In genomic region chr13:94178401-94179040, GRCm38 (mm10) we compare ENCODE assay signal across 9 mouse cellular contexts.
DNase-seq lines count a peak whose midpoint lies in the region; ATAC-seq and TF ChIP-seq lines count a peak whose summit lies in the region.
"Had no signal": no experiment of that assay in that cellular context is flagged by ENCODE, and none has a peak within 500 bp of the region (broad histone marks: within the 10 kb centered on the region; RNA-seq: fewer than 3 reads in every experiment).

No protein-coding gene starts in this region.

- H3K4me1 ChIP-seq in forebrain, postnatal 0 days (ENCODE audit: insufficient read depth), result peaks cover 7% of the 10 kb centered on the region; the same call in 1 of the 2 replicates
- H3K4me1 ChIP-seq in hindbrain, embryonic 11.5 days (replicated peaks; ENCODE audit: control insufficient read depth, insufficient read depth, low read length), result peaks cover 2% of the 10 kb centered on the region
- peaks cover 51% of the 10 kb centered on the region for H3K4me1 ChIP-seq in limb, embryonic 10.5 days

- peaks cover 41% of the 10 kb centered on the region for H3K36me3 ChIP-seq in C2C12 (ENCODE audit: control insufficient read depth, insufficient read depth)
- H3K36me3 ChIP-seq in forebrain, postnatal 0 days (ENCODE audit: insufficient read depth), result no peaks in the 10 kb centered on the region
- H3K36me3 ChIP-seq in hindbrain, embryonic 11.5 days (ENCODE audit: control insufficient read depth, insufficient read depth, low read length), result no peaks in the 10 kb centered on the region
- H3K36me3 ChIP-seq in limb, embryonic 10.5 days, result peaks cover 39% of the 10 kb centered on the region
- H3K36me3 ChIP-seq: liver, embryonic 13.5 days had no signal

- H3K27me3 ChIP-seq in C2C12 (ENCODE audit: control insufficient read depth, insufficient read depth, insufficient read length), result no peaks in the 10 kb centered on the region
- H3K27me3 ChIP-seq in forebrain, postnatal 0 days (ENCODE audit: insufficient read depth, low read length), result no peaks in the 10 kb centered on the region
- H3K27me3 ChIP-seq in hindbrain, embryonic 11.5 days (ENCODE audit: control insufficient read depth, insufficient read depth, low read length), result peaks cover 11% of the 10 kb centered on the region; the same call in 1 of the 2 replicates
- peaks cover 18% of the 10 kb centered on the region for H3K27me3 ChIP-seq in limb, embryonic 10.5 days (ENCODE audit: low read depth, poor library complexity, severe bottlenecking)

- peak overlapping the region; percentile 13 for H3ac ChIP-seq in C2C12 (ENCODE audit: control insufficient read depth, insufficient read length, low read depth)

- ATAC-seq in forebrain, postnatal 0 days, result peak; percentile 89
- ATAC-seq in hindbrain, embryonic 11.5 days (ENCODE audit: low FRiP score), result peak; percentile 41; the same call in 1 of the 2 replicates
- ATAC-seq in activated CD4-positive, CD25-positive, alpha-beta regulatory T cell, adult 4 months, result no peak

- peak overlapping the region; percentile 36 for H3K27ac ChIP-seq in forebrain, postnatal 0 days (ENCODE audit: low read depth, low read length)
- H3K27ac ChIP-seq in hindbrain, embryonic 11.5 days (ENCODE audit: low read depth, low read length), result no peak overlapping the region
- H3K27ac ChIP-seq in limb, embryonic 10.5 days, result 0 out of 2 replicates have a peak overlapping the region, but pooled peaks have one; percentile 12
- H3K27ac ChIP-seq: liver, embryonic 13.5 days had no signal

- H3K4me2 ChIP-seq in forebrain, postnatal 0 days (ENCODE audit: low read depth), result no peak overlapping the region
- H3K4me2 ChIP-seq in hindbrain, embryonic 11.5 days (replicated peaks; ENCODE audit: low read depth, low read length), result no peak overlapping the region
- H3K4me2 ChIP-seq: liver, embryonic 13.5 days had no signal

- WGBS in forebrain, postnatal 0 days, result 35% methylated on average over 11 of the region's 11 CpGs
- WGBS in hindbrain, embryonic 11.5 days, result 72% methylated on average over 11 of the region's 11 CpGs
- WGBS in limb, embryonic 10.5 days, result 82% methylated on average over 11 of the region's 11 CpGs

- TF ChIP-seq POLR2A in brain, embryonic 14.5 days (IDR thresholded peaks at IDR 0.05; ENCODE audit: borderline replicate concordance, extremely low read depth, insufficient read depth, insufficient read length, poor library complexity, severe bottlenecking), result no peak

- H3K4me3 ChIP-seq in C2C12 (ENCODE audit: insufficient read depth, poor library complexity, severe bottlenecking), result no peak overlapping the region
- H3K4me3 ChIP-seq in forebrain, postnatal 0 days (ENCODE audit: low read depth, low read length), result no peak overlapping the region
- no peak overlapping the region for H3K4me3 ChIP-seq in hindbrain, embryonic 11.5 days (ENCODE audit: low read depth, low read length)
- no peak overlapping the region for H3K4me3 ChIP-seq in limb, embryonic 10.5 days
- H3K4me3 ChIP-seq: liver, embryonic 13.5 days had no signal

- H3K79me2 ChIP-seq in C2C12 (ENCODE audit: control insufficient read depth, insufficient read depth), result peaks cover 66% of the 10 kb centered on the region

- peak; percentile 92 for DNase-seq in brain, embryonic 14.5 days (ENCODE audit: low read depth)
- DNase-seq in forebrain, postnatal 0 days, result peak; percentile 92
- DNase-seq in hindbrain, embryonic 11.5 days (ENCODE audit: low spot score), result no peak
- no peak for DNase-seq in limb, embryonic 10.5 days (ENCODE audit: low spot score)
- peak; percentile 31 for DNase-seq in right cerebral cortex, postnatal 4 days
- DNase-seq in spleen, postnatal 10 days (ENCODE audit: low spot score in 2 of 2), result no peak
- DNase-seq: liver, embryonic 13.5 days had no signal

- no peaks in the 10 kb centered on the region for H3K9me3 ChIP-seq in forebrain, postnatal 0 days (ENCODE audit: low read length)
- no peaks in the 10 kb centered on the region for H3K9me3 ChIP-seq in hindbrain, embryonic 11.5 days (ENCODE audit: control insufficient read depth, low read length)
- no peaks in the 10 kb centered on the region for H3K9me3 ChIP-seq in limb, embryonic 10.5 days (replicated peaks)
- H3K9me3 ChIP-seq: liver, embryonic 13.5 days had no signal

- TF ChIP-seq CTCF in C2C12 (IDR thresholded peaks at IDR 0.05; ENCODE audit: control insufficient read depth, insufficient read depth, insufficient read length), result no peak
- no peak for TF ChIP-seq CTCF in brain, embryonic 14.5 days (IDR thresholded peaks at IDR 0.05; ENCODE audit: borderline replicate concordance, extremely low read depth, insufficient read depth, insufficient read length)
- no peak for TF ChIP-seq CTCF in forebrain, postnatal 0 days (IDR thresholded peaks at IDR 0.05; ENCODE audit: low read depth)

- no peak overlapping the region for H3K9ac ChIP-seq in forebrain, postnatal 0 days
- H3K9ac ChIP-seq in hindbrain, embryonic 11.5 days (ENCODE audit: low read depth, low read length), result no peak overlapping the region
- H3K9ac ChIP-seq: liver, embryonic 13.5 days had no signal

- peaks cover 6% of the 10 kb centered on the region for H3K79me3 ChIP-seq in C2C12 (ENCODE audit: low read depth)

TF ChIP-seq in C2C12, 6 proteins besides CTCF, POLR2A, EP300 and RAD21:
- TF ChIP-seq MAX (IDR thresholded peaks at IDR 0.05), result peak; percentile 22
- no peak for TF ChIP-seq CEBPB (IDR thresholded peaks at IDR 0.05; ENCODE audit: low read depth)
- TF ChIP-seq MYOD1 (IDR thresholded peaks at IDR 0.05; ENCODE audit: control insufficient read depth, insufficient read length, low read depth), result peak; percentile 88

Comparison
In these comparisons a context has a peak if more than half of its experiments do, and no peak if none do; other contexts are left out.
1. DNase-seq: peak in brain, embryonic 14.5 days (single experiment), forebrain, postnatal 0 days (single experiment) and right cerebral cortex, postnatal 4 days (single experiment); none in hindbrain, embryonic 11.5 days (single experiment), limb, embryonic 10.5 days (single experiment) and spleen, postnatal 10 days (0 of 2).